Mouse (Mus musculus): ENCODE data around the gene Per1. TPM values are rescaled to one million over a fixed set of nuclear protein-coding genes. Genes with fewer than 3 reads are reported as not detected.

The Per1 gene
- polyA plus RNA-seq, 1 experiment from 2014 or later, result 30.0 TPM

DNA sequence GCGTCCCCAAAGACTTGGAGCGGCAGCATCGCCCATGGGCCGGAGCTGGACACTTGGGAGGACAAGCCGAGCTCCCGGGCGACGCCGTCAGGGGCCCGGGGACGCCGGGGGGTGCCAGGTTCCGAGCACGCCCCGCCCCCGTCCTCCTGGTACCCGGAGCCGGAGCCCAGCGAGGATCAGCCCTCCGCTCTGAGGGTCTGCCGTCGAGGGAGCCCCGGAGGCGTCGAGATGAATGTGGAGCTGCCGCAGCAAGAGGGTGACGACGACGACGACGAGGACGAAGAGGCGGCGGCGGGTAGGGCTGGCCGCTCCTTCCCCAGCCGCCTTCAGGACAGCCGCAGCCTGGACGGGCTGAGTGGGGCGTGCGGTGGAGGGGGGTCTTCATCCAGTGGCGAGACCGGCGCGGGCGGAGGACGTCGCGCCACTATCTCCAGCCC lies 35.0 kb upstream of the Per1 start:
- H3K4me1 ChIP-seq (ENCODE audit: insufficient read depth, low read depth, low read length), result peaks cover 9% of the 10 kb centered on the region; the same call in 1 of the 2 replicates
- under 1% methylated on average over 29 of the region's 49 CpGs for WGBS
- H3K9me3 ChIP-seq (ENCODE audit: low read length), result no peaks in the 10 kb centered on the region
- H3K4me3 ChIP-seq (ENCODE audit: low read depth, low read length), result peak overlapping the region; percentile 88
- no peaks in the 10 kb centered on the region for H3K27me3 ChIP-seq (replicated peaks; ENCODE audit: insufficient read depth, low read length)
- H3K27ac ChIP-seq (ENCODE audit: low read length), result peak overlapping the region; percentile 97
- ATAC-seq (peak; percentile 20), DNase-seq (ENCODE audit: low spot score) (peak; percentile 68)
- peak overlapping the region; percentile 91 for H3K9ac ChIP-seq (replicated peaks; ENCODE audit: low read depth)
- peak overlapping the region; percentile 86 for H3K4me2 ChIP-seq (replicated peaks; ENCODE audit: low read depth, low read length)
- no peaks in the 10 kb centered on the region for H3K36me3 ChIP-seq (ENCODE audit: insufficient read depth, low read length)
- TF ChIP-seq CTCF (IDR thresholded peaks at IDR 0.05), result no peak; the same call in 1 of the 2 replicates

DNA sequence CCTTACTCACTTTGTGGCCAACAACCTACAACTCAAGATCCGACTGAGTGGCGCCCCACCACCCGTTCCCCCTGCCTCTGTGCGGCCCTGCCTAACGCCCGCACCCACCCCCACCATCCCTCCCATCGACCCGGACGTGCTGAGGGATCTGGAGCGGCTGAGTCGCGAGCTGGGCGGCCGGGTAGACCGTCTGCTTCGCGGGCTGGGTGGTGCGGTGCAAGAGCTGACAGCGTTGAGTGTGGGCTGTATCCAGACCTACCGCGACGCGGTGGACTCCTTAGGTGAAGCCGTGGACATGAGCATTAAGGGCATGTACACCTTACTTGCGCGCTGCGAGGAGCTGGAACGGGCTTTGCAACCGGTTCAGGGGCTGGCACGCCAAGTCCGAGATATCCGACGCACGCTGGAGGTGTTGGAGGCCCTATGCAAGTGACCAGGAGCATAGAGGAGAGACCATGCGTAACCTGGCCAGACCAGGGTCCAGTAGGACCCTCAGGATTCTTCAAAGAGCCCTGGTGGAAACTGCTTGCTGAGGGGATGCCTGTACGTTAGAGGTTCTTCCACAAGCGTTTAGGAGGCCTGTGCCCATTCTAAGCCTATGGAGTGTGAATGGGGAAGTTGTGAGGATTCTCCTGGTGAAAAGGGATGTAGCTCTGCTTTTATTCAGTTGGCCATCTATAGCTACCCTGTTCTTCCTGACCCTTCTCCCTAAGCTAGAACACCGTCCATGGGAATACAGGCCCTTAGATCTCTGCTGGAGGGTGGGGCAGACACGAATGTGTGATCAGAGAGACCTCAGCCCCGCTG lies 34.4 kb upstream of the Per1 start:
- WGBS, result 2% methylated on average over 35 of the region's 40 CpGs
- peak; percentile 54 for DNase-seq (ENCODE audit: low spot score)

DNA sequence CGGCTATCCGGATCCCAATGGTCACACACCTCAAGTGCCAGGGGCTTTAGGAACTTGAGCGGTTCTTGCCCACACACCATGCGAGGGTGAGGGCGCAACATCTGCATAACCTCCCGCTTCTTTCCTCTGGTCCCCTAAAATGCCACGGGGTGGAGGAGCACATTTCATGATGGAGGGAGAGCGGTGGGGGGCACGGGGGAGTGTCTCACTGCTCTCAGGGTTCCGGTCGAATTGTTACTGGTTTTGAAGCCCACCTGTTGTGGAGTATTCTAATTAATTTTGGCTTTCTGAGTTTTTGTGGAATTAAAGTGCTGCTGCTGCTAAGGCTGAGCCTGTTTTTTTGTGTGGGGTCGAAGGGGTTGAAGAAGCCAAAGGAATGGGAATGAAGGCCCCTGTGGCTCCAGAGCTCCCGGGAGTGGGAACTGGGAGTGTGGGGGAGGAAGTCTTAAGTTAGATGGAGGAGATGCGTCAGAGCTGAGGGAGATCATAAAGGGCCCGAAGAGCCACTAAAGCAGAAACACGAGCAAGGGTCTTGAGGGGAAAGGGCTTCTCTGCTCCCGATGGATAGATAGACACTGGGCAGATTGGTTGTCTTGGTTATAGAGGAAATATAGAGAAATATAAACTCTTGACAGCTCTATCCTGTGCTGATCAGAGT lies 33.6 kb upstream of the Per1 start:
- no peak for ATAC-seq
- H3K27ac ChIP-seq (ENCODE audit: low read length), result no peak overlapping the region
- WGBS, result 17% methylated on average over 17 of the region's 17 CpGs
- H3K9me3 ChIP-seq (ENCODE audit: low read length), result no peaks in the 10 kb centered on the region
- H3K9ac ChIP-seq (replicated peaks; ENCODE audit: low read depth), result peak overlapping the region; percentile 91; the same call in 1 of the 2 replicates
- no peaks in the 10 kb centered on the region for H3K27me3 ChIP-seq (replicated peaks; ENCODE audit: insufficient read depth, low read length)
- TF ChIP-seq CTCF (IDR thresholded peaks at IDR 0.05) (no peak), EP300 (IDR thresholded peaks at IDR 0.05) (no peak)
- H3K4me2 ChIP-seq (replicated peaks; ENCODE audit: low read depth, low read length), result peak overlapping the region; percentile 86
- no peaks in the 10 kb centered on the region for H3K36me3 ChIP-seq (ENCODE audit: insufficient read depth, low read length)
- H3K4me1 ChIP-seq (ENCODE audit: insufficient read depth, low read depth, low read length), result peaks cover 10% of the 10 kb centered on the region; the same call in 1 of the 2 replicates
- no peak for DNase-seq (ENCODE audit: low spot score)
- peak overlapping the region; percentile 88 for H3K4me3 ChIP-seq (ENCODE audit: low read depth, low read length)

More for the DNA sequence above, 34.4 kb upstream of the Per1 start:
- no peaks in the 10 kb centered on the region for H3K27me3 ChIP-seq (replicated peaks; ENCODE audit: insufficient read depth, low read length)
- peaks cover 9% of the 10 kb centered on the region; the same call in 1 of the 2 replicates for H3K4me1 ChIP-seq (ENCODE audit: insufficient read depth, low read depth, low read length)
- H3K4me2 ChIP-seq (replicated peaks; ENCODE audit: low read depth, low read length), result peak overlapping the region; percentile 86
- peak overlapping the region; percentile 97 for H3K27ac ChIP-seq (ENCODE audit: low read length)
- TF ChIP-seq CTCF (IDR thresholded peaks at IDR 0.05) (no peak), EP300 (IDR thresholded peaks at IDR 0.05) (no peak)
- ATAC-seq, result no peak
- peak overlapping the region; percentile 91 for H3K9ac ChIP-seq (replicated peaks; ENCODE audit: low read depth)
- H3K9me3 ChIP-seq (ENCODE audit: low read length), result no peaks in the 10 kb centered on the region
- no peaks in the 10 kb centered on the region for H3K36me3 ChIP-seq (ENCODE audit: insufficient read depth, low read length)
- peak overlapping the region; percentile 88 for H3K4me3 ChIP-seq (ENCODE audit: low read depth, low read length)

DNA sequence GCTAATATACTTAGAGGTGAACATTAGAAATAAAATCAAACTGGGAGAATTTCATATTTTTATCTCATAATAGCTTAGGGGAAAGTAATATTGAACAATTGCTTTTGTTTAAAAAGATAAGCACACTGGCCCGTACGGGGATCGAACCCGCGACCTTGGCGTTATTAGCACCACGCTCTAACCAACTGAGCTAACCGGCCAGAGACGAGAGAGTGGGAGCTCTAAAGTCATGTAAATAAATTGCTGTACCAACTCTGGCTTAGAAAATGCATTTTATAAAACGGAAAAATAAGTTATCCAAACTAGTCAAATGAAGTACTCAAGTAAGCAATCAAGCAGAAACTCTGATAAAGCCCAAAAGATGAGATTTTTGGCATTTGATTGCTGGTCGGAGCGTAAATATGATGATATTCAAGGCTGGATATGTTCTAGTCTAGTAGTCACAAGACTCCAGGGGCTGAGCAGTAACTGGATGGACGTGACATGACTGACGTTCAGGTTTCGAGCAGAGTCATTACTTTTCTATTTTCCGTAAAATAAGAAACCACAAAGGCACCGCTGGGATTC lies 32.7 kb upstream of the Per1 start:
- Histone ChIP-seq H3K4me1 (ENCODE audit: insufficient read depth, low read depth, low read length) (peaks cover 14% of the 10 kb centered on the region; the same call in 1 of the 2 replicates), H3K4me3 (ENCODE audit: low read depth, low read length) (peak overlapping the region; percentile 12; the same call in 1 of the 2 replicates), H3K9ac (replicated peaks; ENCODE audit: low read depth) (no peak overlapping the region), H3K9me3 (ENCODE audit: low read length) (no peaks in the 10 kb centered on the region), H3K36me3 (ENCODE audit: insufficient read depth, low read length) (no peaks in the 10 kb centered on the region), H3K27me3 (replicated peaks; ENCODE audit: insufficient read depth, low read length) (no peaks in the 10 kb centered on the region), H3K4me2 (replicated peaks; ENCODE audit: low read depth, low read length) (peak overlapping the region; percentile 23), H3K27ac (ENCODE audit: low read length) (no peak overlapping the region)
- no peak; the same call in 1 of the 2 replicates for TF ChIP-seq EP300 (IDR thresholded peaks at IDR 0.05)
- no peak for TF ChIP-seq CTCF (IDR thresholded peaks at IDR 0.05)
- DNase-seq (ENCODE audit: low spot score) (peak; percentile 79), ATAC-seq (no peak)
- 1% methylated on average over 17 of the region's 17 CpGs for WGBS

DNA sequence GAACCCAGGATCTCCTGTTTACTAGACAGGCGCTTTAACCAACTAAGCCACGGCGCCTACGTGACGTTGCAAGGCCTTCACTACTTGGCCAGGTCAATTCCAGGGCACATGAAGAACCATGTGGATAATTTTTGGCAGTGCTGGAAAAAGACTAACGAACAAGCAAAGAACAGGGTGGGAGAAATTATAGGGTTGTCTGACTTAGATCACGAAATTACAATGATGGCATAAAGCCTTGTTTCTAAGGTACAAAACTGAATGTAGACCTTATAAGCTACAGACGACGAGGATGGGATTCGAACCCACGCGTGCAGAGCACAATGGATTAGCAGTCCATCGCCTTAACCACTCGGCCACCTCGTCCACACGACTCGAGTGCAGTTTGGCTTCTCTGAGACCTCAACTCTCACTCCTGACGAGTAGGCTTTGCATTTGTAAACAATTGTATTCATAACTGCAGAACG lies 32.2 kb upstream of the Per1 start:
- no peaks in the 10 kb centered on the region for H3K27me3 ChIP-seq (replicated peaks; ENCODE audit: insufficient read depth, low read length)
- ATAC-seq (peak; percentile 36), DNase-seq (ENCODE audit: low spot score) (peak; percentile 89)
- peak overlapping the region; percentile 83 for H3K4me2 ChIP-seq (replicated peaks; ENCODE audit: low read depth, low read length)
- H3K9ac ChIP-seq (replicated peaks; ENCODE audit: low read depth), result 0 out of 2 replicates have a peak overlapping the region, but pooled peaks have one; percentile 37
- peak overlapping the region; percentile 73 for H3K4me3 ChIP-seq (ENCODE audit: low read depth, low read length)
- WGBS, result under 1% methylated on average over 19 of the region's 19 CpGs
- peak overlapping the region; percentile 85 for H3K27ac ChIP-seq (ENCODE audit: low read length)
- H3K4me1 ChIP-seq (ENCODE audit: insufficient read depth, low read depth, low read length), result peaks cover 14% of the 10 kb centered on the region; the same call in 1 of the 2 replicates
- no peaks in the 10 kb centered on the region for H3K36me3 ChIP-seq (ENCODE audit: insufficient read depth, low read length)
- TF ChIP-seq EP300 (IDR thresholded peaks at IDR 0.05) (no peak; the same call in 1 of the 2 replicates), CTCF (IDR thresholded peaks at IDR 0.05) (no peak)
- no peaks in the 10 kb centered on the region for H3K9me3 ChIP-seq (ENCODE audit: low read length)
